8 mouse cellular contexts compared by ENCODE assay signal in the genomic region with DNA sequence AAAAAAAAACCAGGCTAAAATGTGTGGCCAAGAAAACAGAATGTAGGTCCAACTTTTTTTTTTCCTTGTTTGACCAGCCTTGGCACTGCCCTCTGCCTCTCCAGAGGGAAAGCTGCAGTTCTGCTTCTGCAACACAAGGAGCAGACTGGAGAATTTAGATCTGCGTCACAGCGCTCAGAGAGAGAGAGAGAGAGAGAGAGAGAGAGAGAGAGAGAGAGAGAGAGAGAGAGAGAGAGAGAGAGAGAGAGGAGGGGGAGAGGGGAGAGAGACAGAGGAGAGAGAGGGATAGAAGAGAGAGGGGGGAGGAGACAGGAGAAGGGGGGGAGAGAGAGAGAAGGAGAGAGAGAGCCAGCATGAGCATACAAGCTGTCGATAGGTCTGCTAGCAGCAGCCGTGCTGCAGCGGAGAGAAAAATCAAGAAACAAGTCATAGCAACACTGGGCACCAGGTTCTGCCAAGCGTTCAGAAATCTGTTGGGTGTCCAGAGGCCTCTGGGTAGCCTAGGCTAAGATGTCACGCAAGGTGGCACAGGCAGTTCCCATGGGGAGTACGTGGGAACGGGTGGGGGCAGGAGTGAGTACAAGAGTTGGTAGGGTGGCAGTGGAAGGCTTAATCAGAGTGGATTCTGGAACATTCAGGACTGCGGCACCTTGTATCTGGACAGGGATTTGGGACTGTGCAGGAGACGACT.
A peak's percentile ranks its signal among the peaks of the same experiment; 100 is the strongest.
DNase-seq lines count a peak whose midpoint lies in the region; ATAC-seq and TF ChIP-seq lines count a peak whose summit lies in the region.

No protein-coding gene starts in this region.

- H3K27me3 ChIP-seq in heart, embryonic 10.5 days (ENCODE audit: insufficient read depth, poor library complexity, severe bottlenecking) = no peaks in the 10 kb centered on the region
- H3K27me3 ChIP-seq in kidney, embryonic 15.5 days = no peaks in the 10 kb centered on the region
- H3K27me3 ChIP-seq in lung, embryonic 14.5 days (ENCODE audit: insufficient read depth, low read length) = no peaks in the 10 kb centered on the region

- 71% methylated on average over 10 of the region's 11 CpGs for WGBS in heart, embryonic 10.5 days
- WGBS in kidney, embryonic 15.5 days = 67% methylated on average over 11 of the region's 11 CpGs
- WGBS in lung, embryonic 14.5 days = 50% methylated on average over 11 of the region's 11 CpGs

- intact Hi-C loops in gastrocnemius, adult 2 months (cut with DNase I) = loop anchor here (1.0 kb wide), 1 partner anchor 41 kb away; no protein-coding TSS in a partner anchor

- H3K4me2 ChIP-seq in kidney, embryonic 15.5 days = peak overlapping the region; percentile 33
- peak overlapping the region; percentile 44 for H3K4me2 ChIP-seq in lung, embryonic 14.5 days

- no peaks in the 10 kb centered on the region for H3K36me3 ChIP-seq in heart, embryonic 10.5 days
- H3K36me3 ChIP-seq in kidney, embryonic 15.5 days = no peaks in the 10 kb centered on the region
- H3K36me3 ChIP-seq in lung, embryonic 14.5 days (ENCODE audit: insufficient read depth) = no peaks in the 10 kb centered on the region

- H3K9ac ChIP-seq in kidney, embryonic 15.5 days = no peak overlapping the region
- peak overlapping the region; percentile 11; the same call in 1 of the 2 replicates for H3K9ac ChIP-seq in lung, embryonic 14.5 days

- H3K9me3 ChIP-seq in heart, embryonic 10.5 days = no peaks in the 10 kb centered on the region
- no peaks in the 10 kb centered on the region for H3K9me3 ChIP-seq in kidney, embryonic 15.5 days (replicated peaks)
- no peaks in the 10 kb centered on the region for H3K9me3 ChIP-seq in lung, embryonic 14.5 days (ENCODE audit: low read depth, low read length)

- DNase-seq in gastrocnemius, adult 2 months = peak; percentile 82
- DNase-seq in gastrocnemius, postnatal 4 days (ENCODE audit: low spot score in 2 of 2) = no peak
- peak; percentile 55 to 65 for DNase-seq in cerebellum, postnatal 14 days
- no peak for DNase-seq in heart, embryonic 10.5 days (ENCODE audit: low spot score)
- peak; percentile 73 for DNase-seq in lung, embryonic 14.5 days
- peak; percentile 73 to 77 for DNase-seq in right cerebral cortex, adult 2 months (ENCODE audit: low spot score in 2 of 2)
- DNase-seq in spleen, adult 18-20 months = no peak

- peak; percentile 65 for ATAC-seq in kidney, embryonic 15.5 days (replicated peaks; ENCODE audit: low FRiP score)
- ATAC-seq in lung, embryonic 14.5 days (ENCODE audit: insufficient read depth) = peak; percentile 77; the same call in 1 of the 2 replicates

- peak; percentile 55 for TF ChIP-seq CTCF in gastrocnemius, adult 2 months (IDR thresholded peaks at IDR 0.05)
- peak; percentile 51 for TF ChIP-seq CTCF in lung, embryonic 14.5 days (IDR thresholded peaks at IDR 0.05; ENCODE audit: low read depth)

- H3K27ac ChIP-seq in gastrocnemius, adult 2 months = peak overlapping the region; percentile 98
- H3K27ac ChIP-seq in heart, embryonic 10.5 days = peak overlapping the region; percentile 29; the same call in 1 of the 2 replicates
- no peak overlapping the region for H3K27ac ChIP-seq in kidney, embryonic 15.5 days
- H3K27ac ChIP-seq in lung, embryonic 14.5 days (ENCODE audit: low read depth) = no peak overlapping the region

- H3K4me3 ChIP-seq in gastrocnemius, adult 2 months = peak overlapping the region; percentile 82
- peak overlapping the region; percentile 33; the same call in 1 of the 2 replicates for H3K4me3 ChIP-seq in heart, embryonic 10.5 days
- H3K4me3 ChIP-seq in kidney, embryonic 15.5 days (replicated peaks) = no peak overlapping the region
- H3K4me3 ChIP-seq in lung, embryonic 14.5 days (ENCODE audit: low read depth, low read length) = no peak overlapping the region

- peaks cover 4% of the 10 kb centered on the region for H3K4me1 ChIP-seq in heart, embryonic 10.5 days
- peaks cover 12% of the 10 kb centered on the region for H3K4me1 ChIP-seq in kidney, embryonic 15.5 days
- H3K4me1 ChIP-seq in lung, embryonic 14.5 days (ENCODE audit: insufficient read depth) = no peaks in the 10 kb centered on the region

Comparison
In these comparisons a context has a peak if more than half of its experiments do, and no peak if none do; other contexts are left out.
1. DNase-seq: peak in gastrocnemius, adult 2 months (single experiment), cerebellum, postnatal 14 days (2 of 2), lung, embryonic 14.5 days (single experiment) and right cerebral cortex, adult 2 months (2 of 2); none in gastrocnemius, postnatal 4 days (0 of 2), heart, embryonic 10.5 days (single experiment) and spleen, adult 18-20 months (0 of 2).
2. H3K27ac ChIP-seq: peak in gastrocnemius, adult 2 months (single experiment) and heart, embryonic 10.5 days (single experiment); none in kidney, embryonic 15.5 days (single experiment) and lung, embryonic 14.5 days (single experiment).
3. H3K4me3 ChIP-seq: peak in gastrocnemius, adult 2 months (single experiment) and heart, embryonic 10.5 days (single experiment); none in kidney, embryonic 15.5 days (single experiment) and lung, embryonic 14.5 days (single experiment).